Mouse (Mus musculus): ENCODE results near the gene Fcrla. TPM values are rescaled to one million over a fixed set of nuclear protein-coding genes. Genes with fewer than 3 reads are reported as not detected.

Gene Fcrla
- total RNA-seq, 2 experiments from 2014 or later, result not detected

GRCm38 (mm10) chr1:170915657-170916056 lies 11.7 kb downstream of the Fcrla start:
- no peak for TF ChIP-seq CTCF (IDR thresholded peaks at IDR 0.05)
- H3K4me3 ChIP-seq, result no peak overlapping the region
- DNase-seq, result no peak
- intact Hi-C loops (cut with DNase I), result no loop called here
- no peak overlapping the region for H3K27ac ChIP-seq

DNA sequence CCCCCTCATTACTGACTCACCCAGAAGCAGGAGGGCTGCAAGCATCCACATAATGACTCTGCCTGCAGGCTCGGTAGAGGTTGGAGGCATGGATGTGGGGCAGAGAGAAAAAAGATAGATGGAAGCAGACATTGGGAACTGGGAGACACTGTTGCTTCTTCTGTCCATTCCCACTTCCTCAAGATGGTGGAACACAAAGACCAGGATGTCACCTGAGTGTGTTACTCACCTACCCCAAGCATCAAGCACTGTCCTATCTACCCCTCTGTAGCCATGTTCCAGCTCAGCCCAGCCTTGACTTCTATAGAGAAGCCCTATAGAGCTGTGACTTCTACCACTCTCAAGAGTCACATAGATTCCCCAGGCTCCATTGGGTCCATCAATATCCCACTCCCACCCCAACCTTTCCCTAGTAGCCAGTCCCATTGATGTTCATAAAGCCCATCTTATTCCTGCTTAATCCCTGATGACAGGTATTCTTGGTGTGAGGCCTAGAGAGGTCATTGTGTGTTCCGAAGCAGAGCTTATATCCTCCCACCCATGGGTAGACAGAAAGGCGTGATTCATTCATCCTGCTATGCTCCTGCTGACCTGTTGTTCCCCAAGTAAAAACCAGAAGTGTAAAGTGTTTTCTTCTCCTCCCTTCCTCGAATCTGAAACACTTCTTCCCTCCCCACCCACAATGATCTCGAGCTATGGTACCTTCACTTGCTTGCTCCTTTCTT lies 14.3 kb downstream of the Fcrla start, which contains the start of gene Fcrlb:
Fcrlb (minus strand) TSS at position 51 of the 725 bp plus-strand sequence.
- TF ChIP-seq CTCF (IDR thresholded peaks at IDR 0.05), result no peak
- no peak within 1 kb of the TSS for H3K4me3 ChIP-seq
- intact Hi-C loops (cut with DNase I), result no loop called here
- no peak for DNase-seq
- H3K27ac ChIP-seq, result no peak within 1 kb of the TSS

DNA sequence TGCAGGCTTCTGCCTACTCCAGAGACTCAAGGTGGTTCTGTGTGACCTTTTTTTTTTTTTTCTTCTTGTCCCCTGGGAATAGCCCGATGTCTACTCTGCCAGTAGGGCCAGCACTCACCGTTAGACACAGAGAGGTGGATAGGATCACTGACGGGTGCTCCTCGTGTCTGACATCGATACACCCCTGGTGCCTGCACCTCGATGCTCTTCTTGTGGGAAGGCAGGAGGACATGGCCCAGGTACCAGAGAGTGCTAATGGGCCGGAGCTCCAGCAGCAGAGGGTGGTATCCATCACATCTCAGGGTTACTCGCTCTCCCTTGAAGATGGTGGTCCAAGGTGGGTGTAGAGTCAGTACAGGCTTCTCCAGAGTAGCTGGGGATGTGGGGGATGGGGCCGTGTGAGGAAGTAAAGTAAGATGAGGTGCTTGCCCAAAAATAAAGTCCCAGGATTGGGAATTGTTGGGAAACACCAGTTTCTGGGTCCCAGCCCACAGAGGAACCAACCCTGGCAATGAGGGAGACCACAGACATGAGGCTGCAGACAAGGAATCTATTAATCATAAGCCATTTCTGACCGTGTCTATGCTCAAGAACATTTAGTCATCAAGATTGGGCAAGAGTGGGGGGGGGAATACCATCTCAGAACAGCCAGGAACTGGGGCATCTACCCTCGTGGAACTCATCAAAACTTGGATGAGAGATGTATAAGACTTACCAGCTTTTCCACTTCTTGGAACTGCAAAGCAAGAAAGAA lies 15.3 kb downstream of the Fcrla start:
- Histone ChIP-seq H3K27ac (no peak overlapping the region), H3K4me3 (no peak overlapping the region)
- no peak for TF ChIP-seq CTCF (IDR thresholded peaks at IDR 0.05)
- DNase-seq, result no peak
- intact Hi-C loops (cut with DNase I), result no loop called here

- TF ChIP-seq CTCF (IDR thresholded peaks at IDR 0.05), result no peak
- H3K27ac ChIP-seq, result no peak overlapping the region
- H3K4me3 ChIP-seq, result peak overlapping the region; percentile 56
- intact Hi-C loops (cut with DNase I), result no loop called here
- DNase-seq, result no peak
Measured at GRCm38 (mm10) chr1:170908341-170908740, 19.0 kb downstream of the Fcrla start.

DNA sequence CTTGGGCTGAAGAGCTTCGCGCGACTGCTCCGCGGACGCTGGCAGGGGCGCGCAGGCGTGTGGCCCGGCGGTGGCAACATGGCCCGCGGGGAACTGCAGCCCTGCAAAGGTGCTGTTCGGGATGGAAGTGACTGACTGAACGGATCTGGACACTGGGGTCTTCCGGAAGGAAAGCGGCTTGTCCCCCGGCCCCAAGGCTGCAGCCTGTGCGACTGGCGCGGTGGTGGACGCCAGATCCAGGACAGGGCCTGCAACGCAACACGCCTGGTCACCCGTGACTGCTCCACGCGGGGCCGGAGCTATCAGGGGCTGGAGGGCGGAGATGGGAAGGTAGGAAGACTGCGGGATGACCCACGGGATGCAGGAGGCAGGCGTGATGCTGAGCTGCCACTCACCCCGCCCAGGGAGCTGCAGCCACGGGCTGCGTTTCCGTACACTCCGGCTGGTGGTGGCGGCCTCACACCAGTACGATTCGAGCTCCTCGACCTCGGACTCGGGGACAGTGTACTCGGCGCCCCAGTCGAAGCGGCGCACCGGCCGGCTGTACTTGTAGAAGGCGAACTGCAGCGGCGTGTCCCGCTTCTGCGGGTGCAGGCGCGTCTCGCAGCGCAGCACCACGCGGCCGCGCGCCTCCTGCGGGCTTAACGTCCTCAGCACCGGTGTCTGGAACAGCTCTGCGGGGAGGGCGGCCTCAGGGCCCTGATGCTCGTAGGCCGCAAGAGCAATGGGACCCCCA lies 19.8 kb downstream of the Fcrla start:
- no peak for TF ChIP-seq CTCF (IDR thresholded peaks at IDR 0.05)
- Histone ChIP-seq H3K4me3 (peak overlapping the region; percentile 56), H3K27ac (no peak overlapping the region)
- DNase-seq, result peak; percentile 21
- intact Hi-C loops (cut with DNase I), result no loop called here

DNA sequence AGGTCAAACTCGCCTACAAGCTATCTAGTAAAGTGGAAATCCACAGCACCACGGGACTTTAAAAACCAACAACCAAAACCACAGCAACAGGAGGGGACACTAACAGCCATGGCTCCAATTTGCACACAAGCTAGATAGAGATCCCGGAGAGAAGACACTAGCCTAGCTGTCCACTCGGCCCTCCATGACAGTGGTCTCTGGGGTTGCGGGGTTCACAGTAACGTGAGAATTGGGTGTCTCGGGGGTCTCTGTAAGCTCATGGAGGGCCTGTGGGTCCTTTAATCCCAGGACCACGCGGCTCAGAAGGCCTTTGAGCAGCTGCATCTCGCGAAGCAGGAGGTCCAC lies 20.3 kb downstream of the Fcrla start:
- no peak for TF ChIP-seq CTCF (IDR thresholded peaks at IDR 0.05)
- intact Hi-C loops (cut with DNase I), result no loop called here

DNA sequence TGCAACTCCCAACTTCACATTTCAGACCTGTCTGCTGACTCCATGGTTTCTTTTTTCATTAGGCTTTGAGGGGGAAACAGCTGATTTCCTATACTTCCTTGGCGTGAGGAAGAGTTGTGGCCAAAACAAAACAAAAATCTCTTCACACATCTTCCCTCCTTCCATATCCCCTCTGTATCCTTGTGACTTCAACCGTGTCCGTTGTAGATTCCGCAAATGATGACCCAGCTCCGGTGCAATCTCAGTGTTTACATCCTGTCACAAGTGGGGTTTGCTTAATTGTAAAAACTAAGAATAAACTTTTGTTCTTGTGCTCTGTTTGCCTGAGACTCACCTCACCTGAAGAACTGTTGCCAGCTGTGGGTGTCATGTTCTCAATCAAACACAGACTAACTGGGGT lies 23.9 kb downstream of the Fcrla start:
- H3K4me3 ChIP-seq, result no peak overlapping the region
- intact Hi-C loops (cut with DNase I), result no loop called here
- DNase-seq, result no peak
- no peak overlapping the region for H3K27ac ChIP-seq
- no peak for TF ChIP-seq CTCF (IDR thresholded peaks at IDR 0.05)

More for the DNA sequence above, 20.3 kb downstream of the Fcrla start:
- peak overlapping the region; percentile 56 for H3K4me3 ChIP-seq
- no peak overlapping the region for H3K27ac ChIP-seq
- DNase-seq, result no peak

DNA sequence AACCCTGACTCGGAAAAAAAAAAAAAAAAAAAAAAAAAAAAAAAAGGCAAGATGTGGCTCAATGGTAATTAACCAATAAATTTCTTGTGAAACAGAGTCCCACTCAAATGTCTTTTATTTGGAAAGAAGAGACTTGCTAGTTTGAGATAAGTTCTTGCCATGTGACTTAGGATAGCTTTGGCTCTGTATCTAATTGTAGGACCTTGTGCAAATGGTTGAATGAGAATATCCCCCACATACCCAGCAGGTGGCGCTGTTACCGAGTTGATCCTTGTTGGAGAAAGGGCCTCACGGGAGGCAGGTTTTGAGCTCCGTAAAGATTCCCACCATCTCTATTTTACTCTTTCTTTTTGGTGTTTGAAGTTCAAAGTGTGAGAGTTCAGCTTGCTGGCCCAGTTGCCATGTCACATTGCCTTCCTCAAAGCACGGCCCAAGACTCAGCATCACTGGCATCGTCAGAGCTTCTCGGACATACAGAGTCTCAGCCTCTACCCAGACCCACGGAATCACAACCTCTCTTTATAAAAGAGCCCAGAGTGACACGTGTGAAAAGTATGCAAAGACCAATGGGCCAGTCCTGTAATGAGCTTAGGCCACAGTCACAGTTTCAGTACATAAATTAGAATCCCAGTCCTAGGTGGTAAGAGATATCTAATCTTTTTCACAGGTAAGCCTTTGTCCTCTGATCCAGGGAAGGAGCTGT lies 25.7 kb downstream of the Fcrla start:
- intact Hi-C loops (cut with DNase I), result loop anchor here (2.0 kb wide), 1 partner anchor 95 kb away; no protein-coding TSS in a partner anchor
- peak; percentile 79 for DNase-seq
- no peak overlapping the region for H3K27ac ChIP-seq
- peak overlapping the region; percentile 56 for H3K4me3 ChIP-seq
- peak; percentile 82 for TF ChIP-seq CTCF (IDR thresholded peaks at IDR 0.05)

DNA sequence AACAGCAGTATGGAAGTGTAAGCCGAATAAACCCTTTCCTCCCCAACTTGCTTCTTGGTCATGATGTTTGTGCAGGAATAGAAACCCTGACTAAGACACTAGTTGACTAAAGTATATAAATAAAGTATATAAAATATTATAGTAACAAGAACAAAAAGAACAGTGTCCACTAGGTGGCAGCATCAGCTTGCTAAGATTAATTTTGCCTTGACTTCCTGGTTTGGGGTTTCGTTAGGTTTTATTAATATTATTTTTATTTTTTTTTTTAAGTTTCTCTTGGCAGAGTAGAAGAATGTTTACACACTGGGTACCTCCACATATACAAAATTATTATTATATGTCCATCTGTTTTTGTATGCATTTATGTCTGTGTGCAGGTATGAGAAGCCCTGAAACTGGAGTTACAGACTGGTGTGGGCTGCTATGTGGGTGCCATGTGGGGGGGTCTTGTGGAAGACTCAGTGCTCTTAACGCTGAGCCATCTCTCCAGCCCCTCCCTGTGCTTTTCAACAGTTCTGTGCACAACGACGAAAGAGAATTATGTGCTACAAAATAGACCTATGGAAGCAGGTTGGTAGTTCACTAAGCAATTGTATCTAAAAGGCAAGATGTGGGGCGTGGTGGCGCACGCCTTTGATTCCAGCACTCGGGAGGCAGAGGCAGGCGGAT lies 26.4 kb downstream of the Fcrla start:
- intact Hi-C loops (cut with DNase I), result loop anchor here (2.0 kb wide), 1 partner anchor 96 kb away; no protein-coding TSS in a partner anchor
- Histone ChIP-seq H3K4me3 (peak overlapping the region; percentile 56), H3K27ac (no peak overlapping the region)
- TF ChIP-seq CTCF (IDR thresholded peaks at IDR 0.05), result peak; percentile 76
- no peak for DNase-seq

- intact Hi-C loops (cut with DNase I), result no loop called here
- no peak for TF ChIP-seq CTCF (IDR thresholded peaks at IDR 0.05)
- no peak overlapping the region for H3K27ac ChIP-seq
- no peak overlapping the region for H3K4me3 ChIP-seq
- no peak for DNase-seq
Measured at GRCm38 (mm10) chr1:170898413-170899075, 28.8 kb downstream of the Fcrla start.

DNA sequence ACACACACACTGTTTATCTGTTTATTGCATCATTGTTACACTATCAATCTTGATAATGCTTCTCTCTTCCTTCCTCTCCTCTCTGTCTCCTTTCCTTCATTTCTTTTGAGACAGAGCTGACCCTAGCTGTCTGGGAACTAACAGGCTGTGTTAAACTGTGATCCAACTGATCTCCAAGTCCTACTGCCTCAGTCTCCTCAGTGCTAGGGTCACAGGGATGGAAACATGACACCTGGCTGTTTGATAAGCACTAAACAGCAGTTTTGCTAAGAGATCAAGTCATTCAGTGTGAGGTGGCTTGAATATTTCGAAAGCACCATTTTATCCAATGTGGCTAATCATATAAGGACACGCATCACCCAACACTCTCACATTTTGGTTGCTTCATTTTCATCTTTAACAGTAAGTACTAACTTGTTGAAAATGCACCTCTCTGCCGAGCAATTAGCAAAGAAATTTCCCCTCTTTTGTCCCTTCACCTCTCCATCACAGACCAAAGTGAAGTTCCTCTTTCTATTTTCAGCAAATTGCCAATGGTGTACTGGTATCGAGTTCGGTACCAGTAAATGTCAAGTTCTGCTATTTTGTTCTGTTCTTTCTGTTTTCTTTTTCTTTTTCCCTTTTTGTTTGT lies 30.6 kb downstream of the Fcrla start:
- no peak for DNase-seq
- TF ChIP-seq CTCF (IDR thresholded peaks at IDR 0.05), result no peak
- intact Hi-C loops (cut with DNase I), result no loop called here
- H3K4me3 ChIP-seq, result no peak overlapping the region
- no peak overlapping the region for H3K27ac ChIP-seq
